Mouse (Mus musculus) MEL (cell line): ENCODE data around the gene Tpra1.

Experiments used
- HCFC1 ChIP-seq: IDR thresholded peaks from 2 replicates; pipeline ENCODE4 v1.6.1; 2012; ENCODE audit warnings: low read depth, mild to moderate bottlenecking, inconsistent platforms, low read length, improper control_type of control experiment, moderate library complexity
- KAT2A ChIP-seq: conservative IDR thresholded peaks from 2 replicates; pipeline ENCODE4 v1.6.1; 2012; ENCODE audit warnings: low read depth, low read length, improper control_type of control experiment, inconsistent platforms
- POLR2AphosphoS2 ChIP-seq: IDR thresholded peaks from 2 replicates; pipeline ENCODE4 v1.6.1; 2011; ENCODE audit warnings: low read length, improper control_type of control experiment
- SMC3 ChIP-seq: IDR thresholded peaks from 2 replicates; pipeline ENCODE4 v1.6.1; 2011; ENCODE audit warnings: low read depth, low read length, improper control_type of control experiment
- TAL1 ChIP-seq: IDR thresholded peaks from 2 replicates; pipeline ENCODE4 v1.6.1; 2012; ENCODE audit warnings: mild to moderate bottlenecking, inconsistent platforms, low read length, moderate library complexity, mixed read lengths
- USF1 ChIP-seq: IDR thresholded peaks from 2 replicates; pipeline ENCODE4 v1.6.1; 2014; ENCODE audit warnings: low read depth, mild to moderate bottlenecking, inconsistent platforms, low read length, improper control_type of control experiment, moderate library complexity

GRCm38 (mm10) chr6:88938664-88939055 is 36.6 kb downstream of the Tpra1 start:
- TF ChIP-seq HCFC1 (no peak), SMC3 (no peak), KAT2A (no peak), TAL1 (no peak), POLR2AphosphoS2 (no peak), USF1 (no peak)
